Mouse (Mus musculus): Measurements from ENCODE around the gene Cage1. TPM values are rescaled to one million over a fixed set of nuclear protein-coding genes. Genes with fewer than 3 reads are reported as not detected.

Cage1 gene
- total and polyA plus RNA-seq, 2 experiments from 2014 or later: 3.0 to 5.7 TPM

- no peak overlapping the region for H3K4me3 ChIP-seq (ENCODE audit: low read depth, low read length)
- no peaks in the 10 kb centered on the region for H3K9me3 ChIP-seq (ENCODE audit: low read length)
- no peak overlapping the region for H3K4me2 ChIP-seq (ENCODE audit: low read depth)
- H3K36me3 ChIP-seq (ENCODE audit: insufficient read depth): no peaks in the 10 kb centered on the region
- WGBS: 78% methylated on average over 5 of the region's 5 CpGs
- H3K9ac ChIP-seq: no peak overlapping the region
- no peaks in the 10 kb centered on the region for H3K27me3 ChIP-seq (ENCODE audit: insufficient read depth, low read length)
- DNase-seq (no peak), ATAC-seq (no peak)
- H3K27ac ChIP-seq (ENCODE audit: low read depth, low read length): no peak overlapping the region
- H3K4me1 ChIP-seq (ENCODE audit: insufficient read depth): no peaks in the 10 kb centered on the region
- no peak for TF ChIP-seq CTCF (IDR thresholded peaks at IDR 0.05; ENCODE audit: low read depth)
Observed at GRCm38 (mm10) chr13:38074404-38074803, 37.5 kb upstream of the Cage1 start.

- Histone ChIP-seq H3K36me3 (ENCODE audit: insufficient read depth) (no peaks in the 10 kb centered on the region), H3K4me1 (ENCODE audit: insufficient read depth) (no peaks in the 10 kb centered on the region), H3K9me3 (ENCODE audit: low read length) (no peaks in the 10 kb centered on the region), H3K4me2 (ENCODE audit: low read depth) (no peak overlapping the region), H3K9ac (no peak overlapping the region), H3K27ac (ENCODE audit: low read depth, low read length) (no peak overlapping the region), H3K27me3 (ENCODE audit: insufficient read depth, low read length) (no peaks in the 10 kb centered on the region), H3K4me3 (ENCODE audit: low read depth, low read length) (no peak overlapping the region)
- TF ChIP-seq CTCF (IDR thresholded peaks at IDR 0.05; ENCODE audit: low read depth): no peak
- WGBS: 89% methylated on average over 18 of the region's 18 CpGs
- ATAC-seq: no peak
- no peak for DNase-seq
Observed at GRCm38 (mm10) chr13:38073374-38074307, 36.8 kb upstream of the Cage1 start.

- H3K9ac ChIP-seq: no peak overlapping the region
- H3K27ac ChIP-seq (ENCODE audit: low read depth, low read length): no peak overlapping the region
- no peaks in the 10 kb centered on the region for H3K27me3 ChIP-seq (ENCODE audit: insufficient read depth, low read length)
- TF ChIP-seq CTCF (IDR thresholded peaks at IDR 0.05; ENCODE audit: low read depth): no peak
- ATAC-seq (no peak), DNase-seq (no peak)
- H3K4me2 ChIP-seq (ENCODE audit: low read depth): no peak overlapping the region
- no peaks in the 10 kb centered on the region for H3K9me3 ChIP-seq (ENCODE audit: low read length)
- WGBS: 62% methylated on average over 4 of the region's 4 CpGs
- H3K36me3 ChIP-seq (ENCODE audit: insufficient read depth): no peaks in the 10 kb centered on the region
- H3K4me3 ChIP-seq (ENCODE audit: low read depth, low read length): no peak overlapping the region
- no peaks in the 10 kb centered on the region for H3K4me1 ChIP-seq (ENCODE audit: insufficient read depth)
Observed at GRCm38 (mm10) chr13:38070945-38071344, 34.1 kb upstream of the Cage1 start.

- ATAC-seq: peak; percentile 66
- H3K27me3 ChIP-seq (ENCODE audit: insufficient read depth, low read length): no peaks in the 10 kb centered on the region
- 75% methylated on average over 11 of the region's 11 CpGs for WGBS
- peak; percentile 69 for DNase-seq
- H3K9ac ChIP-seq: no peak overlapping the region
- no peak overlapping the region for H3K4me3 ChIP-seq (ENCODE audit: low read depth, low read length)
- no peaks in the 10 kb centered on the region for H3K9me3 ChIP-seq (ENCODE audit: low read length)
- no peak overlapping the region for H3K4me2 ChIP-seq (ENCODE audit: low read depth)
- peaks cover 32% of the 10 kb centered on the region for H3K36me3 ChIP-seq (ENCODE audit: insufficient read depth)
- no peak overlapping the region for H3K27ac ChIP-seq (ENCODE audit: low read depth, low read length)
- H3K4me1 ChIP-seq (ENCODE audit: insufficient read depth): no peaks in the 10 kb centered on the region
- peak; percentile 84 for TF ChIP-seq CTCF (IDR thresholded peaks at IDR 0.05; ENCODE audit: low read depth)
Observed at GRCm38 (mm10) chr13:38064854-38065663, 28.2 kb upstream of the Cage1 start.

GRCm38 (mm10) chr13:38062678-38063077 lies 25.8 kb upstream of the Cage1 start:
- 94% methylated on average over 11 of the region's 11 CpGs for WGBS

GRCm38 (mm10) chr13:38049888-38050287 lies 13.0 kb upstream of the Cage1 start:
- no peak for DNase-seq
- 95% methylated on average over 3 of the region's 3 CpGs for WGBS
- Histone ChIP-seq H3K4me3 (ENCODE audit: low read depth, low read length) (no peak overlapping the region), H3K27ac (ENCODE audit: low read depth, low read length) (no peak overlapping the region), H3K27me3 (ENCODE audit: insufficient read depth, low read length) (no peaks in the 10 kb centered on the region), H3K4me2 (ENCODE audit: low read depth) (no peak overlapping the region), H3K9ac (no peak overlapping the region), H3K9me3 (ENCODE audit: low read length) (no peaks in the 10 kb centered on the region), H3K36me3 (ENCODE audit: insufficient read depth) (peaks cover 68% of the 10 kb centered on the region), H3K4me1 (ENCODE audit: insufficient read depth) (no peaks in the 10 kb centered on the region)
- no peak for TF ChIP-seq CTCF (IDR thresholded peaks at IDR 0.05; ENCODE audit: low read depth)
- no peak for ATAC-seq

More at GRCm38 (mm10) chr13:38062678-38063077, 25.8 kb upstream of the Cage1 start:
- Histone ChIP-seq H3K4me1 (ENCODE audit: insufficient read depth) (no peaks in the 10 kb centered on the region), H3K9ac (no peak overlapping the region), H3K27ac (ENCODE audit: low read depth, low read length) (no peak overlapping the region), H3K36me3 (ENCODE audit: insufficient read depth) (peaks cover 41% of the 10 kb centered on the region), H3K4me3 (ENCODE audit: low read depth, low read length) (no peak overlapping the region), H3K4me2 (ENCODE audit: low read depth) (no peak overlapping the region), H3K27me3 (ENCODE audit: insufficient read depth, low read length) (no peaks in the 10 kb centered on the region), H3K9me3 (ENCODE audit: low read length) (no peaks in the 10 kb centered on the region)
- no peak for TF ChIP-seq CTCF (IDR thresholded peaks at IDR 0.05; ENCODE audit: low read depth)
- no peak for DNase-seq
- ATAC-seq: no peak
